Mouse (Mus musculus) limb, embryonic 11.5 days (tissue): ENCODE data around the gene Gm49395. TPM values are rescaled to one million over a fixed set of nuclear protein-coding genes. Genes with fewer than 3 reads are reported as not detected.

Experiments used
- ATAC-seq: fragments of 200-750 bp; cut with Nextera tagmentation; 2 replicates; pipeline ENCODE4 v1.8.0; 2017; ENCODE audit warnings: low read depth; ENCODE audit not compliant: insufficient number of reproducible peaks, low FRiP score, low TSS enrichment
- DNase-seq: peaks from one replicate; pipeline ENCODE4 v3.0.0-alpha.2; 2015; ENCODE audit warnings: low spot score
- H3K27ac ChIP-seq: fragments of 300-500 bp; sonication (generic); replicated peaks from 2 replicates; pipeline ENCODE4 v1.5.1; 2014; ENCODE audit warnings: low read depth, mild to moderate bottlenecking, low read length
- H3K27me3 ChIP-seq: fragments of 300-500 bp; sonication (generic); 2 replicates; pipeline ENCODE4 v1.6.1; 2014; ENCODE audit warnings: mild to moderate bottlenecking, low read length, mixed read lengths; ENCODE audit not compliant: control insufficient read depth, insufficient read depth
- H3K36me3 ChIP-seq: fragments of 300-500 bp; sonication (generic); 2 replicates; pipeline ENCODE4 v1.6.1; 2014; ENCODE audit warnings: mild to moderate bottlenecking, low read length, moderate library complexity, mixed read lengths; ENCODE audit not compliant: control insufficient read depth, insufficient read depth
- H3K4me1 ChIP-seq: fragments of 300-500 bp; sonication (generic); 2 replicates; pipeline ENCODE4 v1.6.1; 2014; ENCODE audit warnings: low read length, mixed read lengths; ENCODE audit not compliant: control insufficient read depth, insufficient read depth
- H3K4me2 ChIP-seq: fragments of 300-500 bp; sonication (generic); 2 replicates; pipeline ENCODE4 v1.6.1; 2014; ENCODE audit warnings: low read depth, mild to moderate bottlenecking, moderate library complexity; ENCODE audit not compliant: severe bottlenecking
- H3K4me3 ChIP-seq: fragments of 300-500 bp; sonication (generic); 2 replicates; pipeline ENCODE4 v1.5.1; 2014; ENCODE audit warnings: low read depth, low read length
- H3K9ac ChIP-seq: fragments of 300-500 bp; sonication (generic); 2 replicates; pipeline ENCODE4 v1.6.1; 2014; ENCODE audit warnings: mild to moderate bottlenecking, low read length
- H3K9me3 ChIP-seq: fragments of 300-500 bp; sonication (generic); 2 replicates; pipeline ENCODE4 v1.6.1; 2016; ENCODE audit warnings: low read length; ENCODE audit not compliant: control insufficient read depth
- WGBS: fragments of 180-500 bp; shearing (Covaris S2); extraction: QIAGEN DNeasy Blood & Tissue Kit; methylation state at CpG from one replicate; pipeline ENCODE4 v1.1.7; 2014; 5-methylcytosine and 5-hydroxymethylcytosine counted together
- polyA plus RNA-seq: library from polyadenylated mRNA; unstranded; fragments of >200 nt; fragmentation: Nextera tagmentation; extraction: Ambion mirVana; gene quantifications from 2 replicates; pipeline ENCODE4 v1.2.1, GENCODE M21; 2014

The Gm49395 gene
- 2.2 and 4.2 TPM in 2 replicates for polyA plus RNA-seq

DNA sequence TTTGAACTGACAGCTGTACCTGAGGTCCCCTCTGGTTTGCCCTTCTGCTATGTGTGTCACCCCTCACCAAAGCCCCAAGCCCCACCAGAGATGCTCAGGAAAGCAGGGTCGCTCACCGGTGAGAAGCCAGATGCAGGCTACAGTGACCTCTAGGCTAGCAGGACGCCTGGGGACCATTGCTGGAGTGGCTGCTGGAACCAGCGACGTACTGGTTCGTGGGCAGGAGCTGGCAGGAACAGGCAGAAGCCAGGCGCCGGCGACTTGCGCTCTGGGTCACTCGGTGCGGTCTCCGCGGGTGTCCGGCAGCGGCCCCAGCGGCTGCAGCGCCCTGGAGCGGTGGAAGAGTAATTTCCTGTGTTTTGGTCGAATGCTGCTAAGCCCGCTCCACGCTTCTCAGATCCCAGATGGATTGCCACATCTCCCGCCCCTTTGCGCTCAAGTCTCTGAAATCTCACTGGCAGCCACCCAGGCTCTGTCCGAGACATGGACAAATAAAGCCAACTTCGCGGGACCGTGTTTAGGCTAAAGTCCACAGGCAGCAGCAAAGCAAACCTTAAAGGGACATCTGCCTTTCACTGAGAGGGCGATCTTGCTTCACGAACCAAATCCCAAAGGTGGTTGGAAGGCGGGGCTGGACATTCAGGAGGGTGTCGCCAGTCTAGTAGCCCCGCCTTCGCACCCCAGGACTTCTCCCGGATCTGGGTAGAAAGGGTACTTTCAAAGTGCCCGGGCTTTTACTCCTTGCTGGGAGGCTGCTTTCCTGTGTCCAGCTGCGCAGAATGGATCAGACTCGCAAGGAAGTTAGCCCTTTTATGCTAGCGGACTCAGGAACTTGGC is at the start of gene Gm49395, which contains the start of gene Itga1:
Gene Gm49395 (minus strand): TSS at position 567 of the 837 bp plus-strand sequence.
Gene Itga1 (minus strand): TSS at position 610 of the 837 bp plus-strand sequence.
- peak within 1 kb of the TSS; percentile 45 for H3K4me3 ChIP-seq
- WGBS = 1% methylated on average over 39 of the region's 39 CpGs
- H3K9ac ChIP-seq = peak within 1 kb of the TSS; percentile 52
- peak within 1 kb of the TSS; percentile 70 for H3K4me2 ChIP-seq
- DNase-seq (peak; percentile 76), ATAC-seq (peak; percentile 71)
- H3K9me3 ChIP-seq = no peaks in the 10 kb centered on the region
- no peaks in the 10 kb centered on the region for H3K36me3 ChIP-seq
- H3K27me3 ChIP-seq = no peaks in the 10 kb centered on the region
- H3K27ac ChIP-seq = no peak within 1 kb of the TSS
- H3K4me1 ChIP-seq = no peaks in the 10 kb centered on the region

- Histone ChIP-seq H3K9me3 (no peaks in the 10 kb centered on the region), H3K27me3 (no peaks in the 10 kb centered on the region), H3K4me2 (no peak overlapping the region), H3K36me3 (no peaks in the 10 kb centered on the region), H3K27ac (no peak overlapping the region), H3K4me3 (no peak overlapping the region), H3K9ac (no peak overlapping the region), H3K4me1 (no peaks in the 10 kb centered on the region)
- no peak for DNase-seq
- ATAC-seq = no peak
- 94% methylated on average over 1 of the region's 1 CpGs for WGBS
These were observed 48.9 kb upstream of the Gm49395 start for GRCm38 (mm10) chr13:115150602-115151001.

DNA sequence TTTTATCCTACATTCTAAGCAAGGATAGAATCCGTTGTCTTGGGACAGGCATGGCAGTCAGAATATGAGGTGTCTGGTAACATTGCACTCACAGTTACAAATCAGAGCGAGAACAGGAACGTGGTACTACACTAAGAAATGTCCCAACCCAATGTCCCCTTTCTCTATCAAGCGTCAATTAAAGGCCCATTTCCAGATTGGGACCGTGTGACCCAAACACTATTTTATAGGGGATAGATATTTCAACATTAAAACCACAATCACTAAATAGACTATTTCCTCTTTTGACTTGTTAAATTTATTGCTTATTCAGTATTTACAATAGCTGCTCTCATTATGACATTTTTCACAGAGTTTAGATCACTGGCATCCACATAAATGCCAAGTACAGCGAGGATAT is 48.1 kb upstream of the Gm49395 start:
- no peak for ATAC-seq
- no peak overlapping the region for H3K4me3 ChIP-seq
- no peak overlapping the region for H3K4me2 ChIP-seq
- no peaks in the 10 kb centered on the region for H3K27me3 ChIP-seq
- WGBS = 82% methylated on average over 6 of the region's 6 CpGs
- H3K9me3 ChIP-seq = no peaks in the 10 kb centered on the region
- no peak overlapping the region for H3K9ac ChIP-seq
- H3K36me3 ChIP-seq = no peaks in the 10 kb centered on the region
- no peaks in the 10 kb centered on the region for H3K4me1 ChIP-seq
- H3K27ac ChIP-seq = no peak overlapping the region
- no peak for DNase-seq

GRCm38 (mm10) chr13:115143575-115143974 is 41.9 kb upstream of the Gm49395 start:
- no peaks in the 10 kb centered on the region for H3K36me3 ChIP-seq
- no peak overlapping the region for H3K4me2 ChIP-seq
- no peak overlapping the region for H3K27ac ChIP-seq
- DNase-seq (no peak), ATAC-seq (no peak)
- 96% methylated on average over 2 of the region's 2 CpGs for WGBS
- H3K4me3 ChIP-seq = no peak overlapping the region
- no peaks in the 10 kb centered on the region for H3K9me3 ChIP-seq
- no peaks in the 10 kb centered on the region for H3K4me1 ChIP-seq
- H3K9ac ChIP-seq = no peak overlapping the region
- no peaks in the 10 kb centered on the region for H3K27me3 ChIP-seq

DNA sequence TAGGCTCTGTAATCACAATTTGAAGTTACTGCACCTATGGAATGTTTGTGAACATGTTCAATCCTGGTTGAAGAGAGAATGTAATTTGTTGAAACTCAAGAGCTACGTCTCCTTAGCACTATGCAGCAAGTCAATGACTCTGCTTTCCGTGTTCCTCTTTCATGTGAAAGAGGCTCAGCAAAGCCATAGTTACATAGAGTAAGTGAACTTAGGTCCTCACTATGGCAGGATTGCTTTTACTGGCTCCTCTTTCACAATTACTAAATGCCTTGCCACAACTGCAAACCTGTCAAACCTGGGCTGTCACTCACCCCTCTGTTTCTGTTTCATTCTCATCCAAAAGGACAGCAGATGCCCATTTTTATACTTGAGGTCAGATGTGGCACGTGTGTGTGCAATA is 40.3 kb upstream of the Gm49395 start:
- ATAC-seq (no peak), DNase-seq (no peak)
- Histone ChIP-seq H3K36me3 (no peaks in the 10 kb centered on the region), H3K27ac (no peak overlapping the region), H3K27me3 (no peaks in the 10 kb centered on the region), H3K9me3 (no peaks in the 10 kb centered on the region), H3K4me1 (no peaks in the 10 kb centered on the region), H3K4me3 (no peak overlapping the region), H3K9ac (no peak overlapping the region), H3K4me2 (no peak overlapping the region)
- 87% methylated on average over 3 of the region's 3 CpGs for WGBS

GRCm38 (mm10) chr13:115138513-115138912 is 36.8 kb upstream of the Gm49395 start:
- no peaks in the 10 kb centered on the region for H3K36me3 ChIP-seq
- no peak overlapping the region for H3K4me2 ChIP-seq
- ATAC-seq (no peak), DNase-seq (no peak)
- no peaks in the 10 kb centered on the region for H3K27me3 ChIP-seq
- WGBS = 86% methylated on average over 7 of the region's 7 CpGs
- H3K27ac ChIP-seq = no peak overlapping the region
- no peaks in the 10 kb centered on the region for H3K4me1 ChIP-seq
- H3K9me3 ChIP-seq = no peaks in the 10 kb centered on the region
- no peak overlapping the region for H3K4me3 ChIP-seq
- H3K9ac ChIP-seq = no peak overlapping the region

DNA sequence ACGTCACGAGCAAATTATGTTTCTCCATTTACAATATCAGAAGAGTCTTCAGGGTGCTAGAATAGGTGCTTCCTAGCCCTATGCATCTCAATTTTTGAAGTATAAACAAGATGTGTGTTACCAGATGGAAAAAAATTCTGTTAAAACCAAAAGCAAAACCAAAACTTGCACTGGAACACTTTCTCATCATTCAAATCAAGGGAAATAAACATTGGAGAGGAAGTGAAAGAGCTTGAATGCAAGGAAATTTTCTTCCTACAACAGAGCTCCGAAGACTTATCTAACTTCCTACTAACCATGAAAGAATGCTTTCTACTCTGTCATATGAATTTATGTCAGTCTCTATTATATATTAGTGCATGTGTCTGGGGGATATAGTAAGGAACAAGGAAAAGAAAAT is 35.0 kb upstream of the Gm49395 start:
- 89% methylated on average over 3 of the region's 3 CpGs for WGBS
- Histone ChIP-seq H3K27ac (no peak overlapping the region), H3K9me3 (no peaks in the 10 kb centered on the region), H3K27me3 (no peaks in the 10 kb centered on the region), H3K4me1 (no peaks in the 10 kb centered on the region), H3K4me3 (no peak overlapping the region), H3K9ac (no peak overlapping the region), H3K4me2 (no peak overlapping the region), H3K36me3 (no peaks in the 10 kb centered on the region)
- DNase-seq (no peak), ATAC-seq (no peak)

DNA sequence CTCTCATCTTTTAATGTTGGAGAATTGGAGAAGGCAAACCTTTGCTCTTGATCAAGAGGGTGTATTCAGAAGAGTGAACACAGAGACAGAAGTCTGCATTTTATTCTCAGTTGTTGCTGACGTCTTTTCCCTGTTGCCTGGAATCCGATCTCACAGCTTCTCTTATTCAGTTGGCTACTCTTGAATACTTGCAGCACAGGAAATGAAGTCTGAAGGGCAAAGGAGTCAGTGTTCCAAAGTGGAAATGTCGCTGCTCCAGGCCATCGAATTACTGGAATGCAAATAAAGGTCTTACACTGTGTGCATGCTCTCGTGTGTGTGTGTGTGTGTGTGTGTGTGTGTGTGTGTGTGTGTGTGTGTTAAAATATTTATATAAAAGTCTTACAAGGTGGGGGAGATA is 30.7 kb upstream of the Gm49395 start:
- Histone ChIP-seq H3K9ac (no peak overlapping the region), H3K4me1 (no peaks in the 10 kb centered on the region), H3K27me3 (no peaks in the 10 kb centered on the region), H3K9me3 (no peaks in the 10 kb centered on the region), H3K4me2 (no peak overlapping the region), H3K27ac (no peak overlapping the region), H3K4me3 (no peak overlapping the region), H3K36me3 (no peaks in the 10 kb centered on the region)
- DNase-seq (no peak), ATAC-seq (no peak; the same call in 1 of the 2 replicates)
- 30% methylated on average over 5 of the region's 5 CpGs for WGBS
